Mouse (Mus musculus) neural tube, embryonic 13.5 days (tissue): ENCODE data around the gene Mfrp. TPM values are rescaled to one million over a fixed set of nuclear protein-coding genes. Genes with fewer than 3 reads are reported as not detected.
"Not testable (repeated sequence)": the region's sequence is repeated elsewhere in the genome, so short reads cannot be mapped to it uniquely, and the experiment has no call there.

Source experiments
- ATAC-seq: fragments of 200-750 bp; cut with Nextera tagmentation; 2 replicates; pipeline ENCODE4 v1.8.0; 2017; ENCODE audit warnings: low read depth, mild to moderate bottlenecking, moderate TSS enrichment, moderate library complexity
- H3K27ac ChIP-seq: fragments of 300-500 bp; sonication (generic); replicated peaks from 2 replicates; pipeline ENCODE4 v1.5.1; 2015; ENCODE audit warnings: moderate library complexity, mild to moderate bottlenecking, inconsistent platforms
- H3K27me3 ChIP-seq: fragments of 300-500 bp; sonication (generic); 2 replicates; pipeline ENCODE4 v1.6.1; 2015; ENCODE audit warnings: mild to moderate bottlenecking, inconsistent platforms
- H3K36me3 ChIP-seq: fragments of 300-500 bp; sonication (generic); 2 replicates; pipeline ENCODE4 v1.6.1; 2015; ENCODE audit warnings: mild to moderate bottlenecking, inconsistent platforms
- H3K4me1 ChIP-seq: fragments of 300-500 bp; sonication (generic); replicated peaks from 2 replicates; pipeline ENCODE4 v1.6.1; 2015; ENCODE audit warnings: inconsistent platforms
- H3K4me2 ChIP-seq: fragments of 300-500 bp; sonication (generic); 2 replicates; pipeline ENCODE4 v1.6.1; 2015; ENCODE audit warnings: inconsistent platforms, mild to moderate bottlenecking, moderate library complexity
- H3K4me3 ChIP-seq: fragments of 300-500 bp; sonication (generic); 2 replicates; pipeline ENCODE4 v1.5.1; 2015; ENCODE audit warnings: mild to moderate bottlenecking, inconsistent platforms
- H3K9ac ChIP-seq: fragments of 300-500 bp; sonication (generic); 2 replicates; pipeline ENCODE4 v1.6.1; 2015; ENCODE audit warnings: moderate library complexity, mild to moderate bottlenecking, inconsistent platforms
- H3K9me3 ChIP-seq: fragments of 300-500 bp; sonication (generic); 2 replicates; pipeline ENCODE4 v1.6.1; 2016; ENCODE audit warnings: inconsistent platforms
- WGBS: fragments of 180-500 bp; shearing (Covaris S2); methylation state at CpG from one replicate; pipeline ENCODE4 v1.1.7; 2015; 5-methylcytosine and 5-hydroxymethylcytosine counted together
- polyA plus RNA-seq: library from polyadenylated mRNA; unstranded; fragments of >200 nt; fragmentation: Nextera tagmentation; extraction: Ambion mirVana; gene quantifications from 2 replicates; pipeline ENCODE4 v1.2.1, GENCODE M21; 2015

The Mfrp gene
- polyA plus RNA-seq, 1 experiment from 2014 or later, result not detected

GRCm38 (mm10) chr9:44108269-44109055 is 6.9 kb downstream of the Mfrp start:
- peaks cover 8% of the 10 kb centered on the region; the same call in 1 of the 2 replicates for H3K36me3 ChIP-seq
- H3K4me3 ChIP-seq, result no peak overlapping the region
- H3K9ac ChIP-seq, result peak overlapping the region; percentile 60
- H3K27me3 ChIP-seq, result no peaks in the 10 kb centered on the region
- peak overlapping the region; percentile 33 for H3K4me2 ChIP-seq
- peaks cover 64% of the 10 kb centered on the region for H3K4me1 ChIP-seq
- 80% methylated on average over 31 of the region's 31 CpGs for WGBS
- peak overlapping the region; percentile 72; the same call in 1 of the 2 replicates for H3K27ac ChIP-seq
- ATAC-seq, result 0 out of 2 replicates have a peak, but pooled peaks have one; percentile 1
- no peaks in the 10 kb centered on the region for H3K9me3 ChIP-seq

GRCm38 (mm10) chr9:44109360-44110095 is 8.0 kb downstream of the Mfrp start:
- Histone ChIP-seq H3K9ac (peak overlapping the region; percentile 50), H3K27ac (peak overlapping the region; percentile 49; the same call in 1 of the 2 replicates), H3K4me3 (no peak overlapping the region), H3K27me3 (no peaks in the 10 kb centered on the region), H3K9me3 (no peaks in the 10 kb centered on the region), H3K36me3 (peaks cover 3% of the 10 kb centered on the region; the same call in 1 of the 2 replicates), H3K4me2 (peak overlapping the region; percentile 33), H3K4me1 (peaks cover 70% of the 10 kb centered on the region)
- WGBS, result 34% methylated on average over 9 of the region's 9 CpGs
- ATAC-seq, result no peak

GRCm38 (mm10) chr9:44111909-44112308 is 10.4 kb downstream of the Mfrp start:
- Histone ChIP-seq H3K4me2 (peak overlapping the region; percentile 60), H3K4me1 (peaks cover 59% of the 10 kb centered on the region)
- WGBS, result 85% methylated on average over 10 of the region's 12 CpGs
- not testable (repeated sequence) for H3K9ac ChIP-seq, ATAC-seq, H3K4me3 ChIP-seq, H3K27me3 ChIP-seq, H3K9me3 ChIP-seq, H3K36me3 ChIP-seq, H3K27ac ChIP-seq

- Histone ChIP-seq H3K27me3 (no peaks in the 10 kb centered on the region), H3K4me1 (peaks cover 46% of the 10 kb centered on the region), H3K4me2 (peak within 1 kb of the TSS; percentile 60), H3K36me3 (no peaks in the 10 kb centered on the region), H3K9ac (peak within 1 kb of the TSS; percentile 84), H3K9me3 (no peaks in the 10 kb centered on the region), H3K27ac (no peak within 1 kb of the TSS), H3K4me3 (peak within 1 kb of the TSS; percentile 72)
- ATAC-seq, result peak; percentile 96
- under 1% methylated on average over 47 of the region's 51 CpGs for WGBS
Measured at GRCm38 (mm10) chr9:44113105-44113789, 11.7 kb downstream of the Mfrp start, which contains the start of the genes Gm49380 and Rnf26. Gene Gm49380, minus strand, starts transcription at chr9:44113500. Gene Rnf26, minus strand, starts transcription at chr9:44113517.

GRCm38 (mm10) chr9:44114453-44114852 is 12.9 kb downstream of the Mfrp start:
- no peak overlapping the region for H3K27ac ChIP-seq
- H3K27me3 ChIP-seq, result no peaks in the 10 kb centered on the region
- 88% methylated on average over 2 of the region's 2 CpGs for WGBS
- H3K4me1 ChIP-seq, result peaks cover 34% of the 10 kb centered on the region
- no peaks in the 10 kb centered on the region for H3K36me3 ChIP-seq
- no peak for ATAC-seq
- H3K9me3 ChIP-seq, result no peaks in the 10 kb centered on the region
- H3K9ac ChIP-seq, result no peak overlapping the region
- no peak overlapping the region for H3K4me3 ChIP-seq
- no peak overlapping the region for H3K4me2 ChIP-seq

- H3K4me2 ChIP-seq, result no peak overlapping the region
- no peaks in the 10 kb centered on the region for H3K27me3 ChIP-seq
- 91% methylated on average over 9 of the region's 9 CpGs for WGBS
- no peak overlapping the region for H3K9ac ChIP-seq
- ATAC-seq, result no peak
- H3K36me3 ChIP-seq, result no peaks in the 10 kb centered on the region
- no peaks in the 10 kb centered on the region for H3K9me3 ChIP-seq
- H3K4me1 ChIP-seq, result peaks cover 22% of the 10 kb centered on the region
- no peak overlapping the region for H3K4me3 ChIP-seq
- H3K27ac ChIP-seq, result no peak overlapping the region
Measured at GRCm38 (mm10) chr9:44115599-44115998, 14.1 kb downstream of the Mfrp start.

- H3K27me3 ChIP-seq, result no peaks in the 10 kb centered on the region
- no peak overlapping the region for H3K27ac ChIP-seq
- ATAC-seq, result no peak
- no peaks in the 10 kb centered on the region for H3K9me3 ChIP-seq
- no peak overlapping the region for H3K4me2 ChIP-seq
- H3K36me3 ChIP-seq, result no peaks in the 10 kb centered on the region
- H3K4me1 ChIP-seq, result peaks cover 18% of the 10 kb centered on the region
- H3K9ac ChIP-seq, result no peak overlapping the region
- WGBS, result 88% methylated on average over 4 of the region's 4 CpGs
- H3K4me3 ChIP-seq, result no peak overlapping the region
Measured at GRCm38 (mm10) chr9:44116182-44116581, 14.7 kb downstream of the Mfrp start.

- ATAC-seq, result no peak
- Histone ChIP-seq H3K4me1 (0 out of 2 replicates have a peak, but pooled peaks cover 2% of the 10 kb centered on the region), H3K27ac (no peak overlapping the region), H3K4me2 (no peak overlapping the region), H3K9me3 (no peaks in the 10 kb centered on the region), H3K36me3 (no peaks in the 10 kb centered on the region), H3K4me3 (no peak overlapping the region), H3K9ac (no peak overlapping the region), H3K27me3 (no peaks in the 10 kb centered on the region)
- 50% methylated on average over 5 of the region's 5 CpGs for WGBS
Measured at GRCm38 (mm10) chr9:44119011-44119410, 17.5 kb downstream of the Mfrp start.

GRCm38 (mm10) chr9:44119948-44120465 is 18.5 kb downstream of the Mfrp start:
- Histone ChIP-seq H3K4me3 (no peak overlapping the region), H3K36me3 (no peaks in the 10 kb centered on the region), H3K27me3 (no peaks in the 10 kb centered on the region), H3K9me3 (no peaks in the 10 kb centered on the region), H3K27ac (no peak overlapping the region), H3K4me1 (0 out of 2 replicates have a peak, but pooled peaks cover 2% of the 10 kb centered on the region), H3K9ac (no peak overlapping the region), H3K4me2 (no peak overlapping the region)
- WGBS, result 83% methylated on average over 8 of the region's 8 CpGs
- ATAC-seq, result no peak

- no peak for ATAC-seq
- Histone ChIP-seq H3K4me3 (no peak overlapping the region), H3K9ac (no peak overlapping the region), H3K4me2 (no peak overlapping the region), H3K4me1 (peaks cover 18% of the 10 kb centered on the region), H3K27me3 (peaks cover 7% of the 10 kb centered on the region; the same call in 1 of the 2 replicates), H3K9me3 (no peaks in the 10 kb centered on the region), H3K27ac (no peak overlapping the region), H3K36me3 (no peaks in the 10 kb centered on the region)
- 62% methylated on average over 6 of the region's 6 CpGs for WGBS
Measured at GRCm38 (mm10) chr9:44124317-44124716, 22.8 kb downstream of the Mfrp start.

GRCm38 (mm10) chr9:44125026-44125425 is 23.5 kb downstream of the Mfrp start:
- H3K9me3 ChIP-seq, result no peaks in the 10 kb centered on the region
- H3K9ac ChIP-seq, result no peak overlapping the region
- no peak for ATAC-seq
- no peak overlapping the region for H3K4me3 ChIP-seq
- no peaks in the 10 kb centered on the region for H3K36me3 ChIP-seq
- H3K27ac ChIP-seq, result no peak overlapping the region
- H3K4me2 ChIP-seq, result no peak overlapping the region
- H3K4me1 ChIP-seq, result peaks cover 24% of the 10 kb centered on the region
- WGBS, result 66% methylated on average over 5 of the region's 5 CpGs
- H3K27me3 ChIP-seq, result peaks cover 9% of the 10 kb centered on the region; the same call in 1 of the 2 replicates
